Mouse (Mus musculus) stomach, embryonic 16.5 days (tissue): ENCODE data around the gene Bloc1s5. TPM values are rescaled to one million over a fixed set of nuclear protein-coding genes. Genes with fewer than 3 reads are reported as not detected.
A peak's percentile ranks its signal among the peaks of the same experiment; 100 is the strongest.

Source experiments
- ATAC-seq: fragments of 200-750 bp; cut with Nextera tagmentation; 2 replicates; pipeline ENCODE4 v1.8.0; 2017; ENCODE audit warnings: moderate number of reproducible peaks, moderate TSS enrichment; ENCODE audit not compliant: insufficient read depth, low FRiP score
- H3K27ac ChIP-seq: fragments of 300-500 bp; sonication (generic); 2 replicates; pipeline ENCODE4 v1.5.1; 2014; ENCODE audit warnings: low read length
- H3K27me3 ChIP-seq: fragments of 300-500 bp; sonication (generic); 2 replicates; pipeline ENCODE4 v1.6.1; 2014; ENCODE audit warnings: low read length, control low read depth, mixed read lengths; ENCODE audit not compliant: control insufficient read depth, insufficient read depth
- H3K36me3 ChIP-seq: fragments of 300-500 bp; sonication (generic); 2 replicates; pipeline ENCODE4 v1.6.1; 2014; ENCODE audit warnings: low read length; ENCODE audit not compliant: control insufficient read depth, insufficient read depth
- H3K4me1 ChIP-seq: fragments of 300-500 bp; sonication (generic); 2 replicates; pipeline ENCODE4 v1.6.1; 2014; ENCODE audit warnings: low read length, control low read depth, mixed read lengths; ENCODE audit not compliant: control insufficient read depth, insufficient read depth
- H3K4me2 ChIP-seq: fragments of 300-500 bp; sonication (generic); 2 replicates; pipeline ENCODE4 v1.6.1; 2014; ENCODE audit warnings: low read depth, low read length, mixed read lengths
- H3K4me3 ChIP-seq: fragments of 300-500 bp; sonication (generic); replicated peaks from 2 replicates; pipeline ENCODE4 v1.5.1; 2014; ENCODE audit warnings: mild to moderate bottlenecking, low read length
- H3K9ac ChIP-seq: fragments of 300-500 bp; sonication (generic); 2 replicates; pipeline ENCODE4 v1.6.1; 2014; ENCODE audit warnings: low read length
- H3K9me3 ChIP-seq: fragments of 300-500 bp; sonication (generic); replicated peaks from 2 replicates; pipeline ENCODE4 v1.6.1; 2016; ENCODE audit warnings: low read length, control low read depth; ENCODE audit not compliant: control insufficient read depth
- WGBS: fragments of 180-500 bp; shearing (Covaris S2); extraction: QIAGEN DNeasy Blood & Tissue Kit; methylation state at CpG from one replicate; pipeline ENCODE4 v1.1.7; 2014; 5-methylcytosine and 5-hydroxymethylcytosine counted together
- polyA plus RNA-seq: library from polyadenylated mRNA; unstranded; fragments of >200 nt; fragmentation: Nextera tagmentation; extraction: Ambion mirVana; gene quantifications from 2 replicates; pipeline ENCODE4 v1.2.1, GENCODE M21; 2015

Gene Bloc1s5
- polyA plus RNA-seq, 1 experiment from 2014 or later: 18.5 TPM

DNA sequence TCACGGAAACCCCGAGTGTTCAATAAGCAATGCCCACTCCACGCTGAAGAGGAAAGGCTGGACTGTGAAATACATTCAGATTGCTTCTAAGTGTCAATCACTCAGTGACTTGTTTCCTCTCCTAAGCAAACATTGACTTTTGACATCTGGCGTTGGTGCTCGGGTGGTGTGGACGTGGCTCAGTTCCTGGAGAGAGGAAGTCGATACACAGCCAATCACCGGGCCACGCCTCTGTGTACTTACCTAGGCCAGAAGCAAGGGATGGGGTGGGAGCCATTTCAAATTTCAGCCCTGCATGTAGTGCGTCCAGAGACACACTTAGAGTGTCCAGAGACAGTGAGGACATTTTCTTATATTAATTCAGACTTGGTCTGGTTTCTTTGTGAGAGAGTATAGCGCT, 80.3 kb downstream of the Bloc1s5 start:
- H3K36me3 ChIP-seq: no peaks in the 10 kb centered on the region
- H3K9me3 ChIP-seq: no peaks in the 10 kb centered on the region
- no peak overlapping the region for H3K27ac ChIP-seq
- no peak overlapping the region for H3K9ac ChIP-seq
- no peaks in the 10 kb centered on the region for H3K4me1 ChIP-seq
- WGBS: 56% methylated on average over 11 of the region's 11 CpGs
- H3K4me2 ChIP-seq: no peak overlapping the region; the same call in 1 of the 2 replicates
- peak; percentile 92; the same call in 1 of the 2 replicates for ATAC-seq
- no peaks in the 10 kb centered on the region for H3K27me3 ChIP-seq
- H3K4me3 ChIP-seq: no peak overlapping the region

GRCm38 (mm10) chr13:38554210-38554609, 80.7 kb downstream of the Bloc1s5 start:
- Histone ChIP-seq H3K4me2 (no peak overlapping the region; the same call in 1 of the 2 replicates), H3K27ac (no peak overlapping the region)
- no peak for ATAC-seq

DNA sequence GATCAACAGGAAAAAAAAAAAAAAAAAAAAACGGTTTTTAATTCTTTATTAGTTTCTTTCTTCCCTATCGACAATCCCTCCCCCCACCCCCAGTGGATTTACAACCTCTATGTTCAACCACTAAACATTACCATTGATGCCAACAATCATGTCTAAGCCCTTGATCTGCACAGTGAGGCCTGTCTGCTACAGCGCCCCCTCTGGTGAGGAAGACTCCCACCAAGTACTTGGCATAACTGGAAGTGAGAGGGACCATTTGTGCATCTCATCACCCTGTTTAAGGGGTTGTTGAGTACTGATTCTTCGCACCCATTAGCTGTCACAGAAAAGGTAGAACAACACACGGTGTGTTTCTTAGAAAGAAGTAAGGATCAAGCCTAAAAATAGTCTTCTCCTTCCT, 86.2 kb downstream of the Bloc1s5 start:
- no peaks in the 10 kb centered on the region for H3K4me1 ChIP-seq
- 80% methylated on average over 5 of the region's 5 CpGs for WGBS
- H3K9me3 ChIP-seq: no peaks in the 10 kb centered on the region
- H3K9ac ChIP-seq: no peak overlapping the region
- ATAC-seq: no peak
- H3K27me3 ChIP-seq: no peaks in the 10 kb centered on the region
- H3K36me3 ChIP-seq: no peaks in the 10 kb centered on the region
- no peak overlapping the region for H3K4me2 ChIP-seq
- no peak overlapping the region for H3K27ac ChIP-seq
- H3K4me3 ChIP-seq: no peak overlapping the region

More at GRCm38 (mm10) chr13:38554210-38554609, 80.7 kb downstream of the Bloc1s5 start:
- H3K4me3 ChIP-seq: no peak overlapping the region
- WGBS: 52% methylated on average over 3 of the region's 3 CpGs
- H3K9me3 ChIP-seq: no peaks in the 10 kb centered on the region
- H3K9ac ChIP-seq: no peak overlapping the region
- H3K36me3 ChIP-seq: no peaks in the 10 kb centered on the region
- H3K4me1 ChIP-seq: no peaks in the 10 kb centered on the region
- no peaks in the 10 kb centered on the region for H3K27me3 ChIP-seq

DNA sequence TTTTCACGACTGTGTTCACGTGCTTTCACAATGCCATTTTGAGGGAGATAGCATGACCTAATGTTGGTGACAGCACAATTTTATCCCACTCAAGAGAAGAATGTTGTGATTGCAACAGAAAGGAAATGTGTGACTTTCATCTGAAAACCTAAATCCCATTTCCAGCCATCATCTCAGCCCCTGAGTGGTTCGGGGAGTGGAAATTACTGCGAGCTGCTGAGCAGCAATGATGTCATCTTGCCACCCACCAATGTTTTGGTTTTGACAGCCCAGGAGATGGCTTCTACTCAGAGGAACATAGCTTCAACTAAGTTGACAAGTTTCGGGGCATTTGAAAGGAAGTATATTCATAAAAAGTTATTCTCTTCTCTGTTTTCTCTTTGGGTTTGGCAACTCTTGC, 87.2 kb downstream of the Bloc1s5 start:
- Histone ChIP-seq H3K9me3 (no peaks in the 10 kb centered on the region), H3K4me2 (no peak overlapping the region), H3K36me3 (no peaks in the 10 kb centered on the region), H3K27me3 (no peaks in the 10 kb centered on the region), H3K9ac (no peak overlapping the region), H3K4me1 (no peaks in the 10 kb centered on the region), H3K27ac (no peak overlapping the region), H3K4me3 (no peak overlapping the region)
- WGBS: 81% methylated on average over 5 of the region's 5 CpGs
- no peak for ATAC-seq

- WGBS: 75% methylated on average over 4 of the region's 4 CpGs
- no peak overlapping the region for H3K4me2 ChIP-seq
- ATAC-seq: no peak
- no peaks in the 10 kb centered on the region for H3K27me3 ChIP-seq
- no peaks in the 10 kb centered on the region for H3K4me1 ChIP-seq
- no peak overlapping the region for H3K9ac ChIP-seq
- H3K36me3 ChIP-seq: no peaks in the 10 kb centered on the region
- H3K4me3 ChIP-seq: no peak overlapping the region
- no peak overlapping the region for H3K27ac ChIP-seq
- H3K9me3 ChIP-seq: no peaks in the 10 kb centered on the region
These were observed 88.2 kb downstream of the Bloc1s5 start for GRCm38 (mm10) chr13:38546754-38547153.

GRCm38 (mm10) chr13:38545460-38545859, 89.4 kb downstream of the Bloc1s5 start:
- Histone ChIP-seq H3K36me3 (no peaks in the 10 kb centered on the region), H3K4me1 (no peaks in the 10 kb centered on the region), H3K4me2 (no peak overlapping the region), H3K4me3 (no peak overlapping the region), H3K27ac (no peak overlapping the region), H3K9ac (no peak overlapping the region), H3K27me3 (no peaks in the 10 kb centered on the region), H3K9me3 (no peaks in the 10 kb centered on the region)
- WGBS: 62% methylated on average over 3 of the region's 3 CpGs
- no peak for ATAC-seq

- Histone ChIP-seq H3K4me1 (no peaks in the 10 kb centered on the region), H3K4me2 (no peak overlapping the region), H3K36me3 (no peaks in the 10 kb centered on the region), H3K9me3 (no peaks in the 10 kb centered on the region), H3K9ac (no peak overlapping the region), H3K4me3 (no peak overlapping the region), H3K27me3 (no peaks in the 10 kb centered on the region), H3K27ac (no peak overlapping the region)
- WGBS: 70% methylated on average over 8 of the region's 8 CpGs
- no peak for ATAC-seq
These were observed 90.0 kb downstream of the Bloc1s5 start for GRCm38 (mm10) chr13:38544769-38545445.

GRCm38 (mm10) chr13:38543455-38544125, 91.3 kb downstream of the Bloc1s5 start:
- no peaks in the 10 kb centered on the region for H3K9me3 ChIP-seq
- no peaks in the 10 kb centered on the region for H3K27me3 ChIP-seq
- no peak overlapping the region for H3K9ac ChIP-seq
- no peak overlapping the region for H3K27ac ChIP-seq
- no peak for ATAC-seq
- H3K4me3 ChIP-seq: no peak overlapping the region
- no peaks in the 10 kb centered on the region for H3K36me3 ChIP-seq
- 86% methylated on average over 8 of the region's 8 CpGs for WGBS
- no peaks in the 10 kb centered on the region for H3K4me1 ChIP-seq
- H3K4me2 ChIP-seq: no peak overlapping the region
